Mouse (Mus musculus): Measurements from ENCODE around the gene Tbc1d10b. TPM values are rescaled to one million over a fixed set of nuclear protein-coding genes. Genes with fewer than 3 reads are reported as not detected.
"Not testable (repeated sequence)": the region's sequence is repeated elsewhere in the genome, so short reads cannot be mapped to it uniquely, and the experiment has no call there.

The Tbc1d10b gene
- polyA plus RNA-seq (2016; fragmentation: Nextera tagmentation; extraction: Ambion mirVana), result 27.3 and 29.2 TPM in 2 replicates

- peaks cover 9% of the 10 kb centered on the region for H3K27me3 ChIP-seq (ENCODE audit: poor library complexity, severe bottlenecking)
- peak within 1 kb of the TSS; percentile 95 for H3K27ac ChIP-seq
- H3K9me3 ChIP-seq, result no peaks in the 10 kb centered on the region; the same call in 1 of the 2 replicates
- H3K4me3 ChIP-seq, result peak within 1 kb of the TSS; percentile 94
- 0% methylated on average over 29 of the region's 44 CpGs for WGBS
- H3K4me1 ChIP-seq, result peaks cover 38% of the 10 kb centered on the region
- no peak for DNase-seq (ENCODE audit: extremely low spot score, low spot score)
- H3K36me3 ChIP-seq (replicated peaks), result peaks cover 24% of the 10 kb centered on the region
Observed at GRCm38 (mm10) chr7:127208295-127208552, at the start of gene Tbc1d10b. Gene Tbc1d10b (minus strand): TSS chr7:127208468.

- 91% methylated on average over 5 of the region's 5 CpGs for WGBS
- Histone ChIP-seq H3K4me3 (no peak overlapping the region), H3K36me3 (replicated peaks) (peaks cover 47% of the 10 kb centered on the region), H3K9me3 (no peaks in the 10 kb centered on the region), H3K27me3 (ENCODE audit: poor library complexity, severe bottlenecking) (no peaks in the 10 kb centered on the region), H3K4me1 (peaks cover 46% of the 10 kb centered on the region), H3K27ac (no peak overlapping the region)
- DNase-seq (ENCODE audit: extremely low spot score, low spot score), result no peak
Observed at GRCm38 (mm10) chr7:127256518-127256917, 48.2 kb upstream of the Tbc1d10b start.

GRCm38 (mm10) chr7:127255965-127256364, 47.7 kb upstream of the Tbc1d10b start:
- no peaks in the 10 kb centered on the region for H3K9me3 ChIP-seq
- no peaks in the 10 kb centered on the region for H3K27me3 ChIP-seq (ENCODE audit: poor library complexity, severe bottlenecking)
- DNase-seq (ENCODE audit: extremely low spot score, low spot score), result no peak
- peaks cover 41% of the 10 kb centered on the region for H3K4me1 ChIP-seq
- no peak overlapping the region for H3K4me3 ChIP-seq
- H3K27ac ChIP-seq, result no peak overlapping the region
- peaks cover 52% of the 10 kb centered on the region for H3K36me3 ChIP-seq (replicated peaks)
- 97% methylated on average over 2 of the region's 2 CpGs for WGBS

GRCm38 (mm10) chr7:127255008-127255407, 46.7 kb upstream of the Tbc1d10b start:
- no peaks in the 10 kb centered on the region for H3K9me3 ChIP-seq
- peaks cover 37% of the 10 kb centered on the region for H3K4me1 ChIP-seq
- H3K27me3 ChIP-seq (ENCODE audit: poor library complexity, severe bottlenecking), result no peaks in the 10 kb centered on the region
- no peak for DNase-seq (ENCODE audit: extremely low spot score, low spot score)
- peak overlapping the region; percentile 92 for H3K27ac ChIP-seq
- WGBS, result 38% methylated on average over 4 of the region's 4 CpGs
- peaks cover 58% of the 10 kb centered on the region for H3K36me3 ChIP-seq (replicated peaks)
- peak overlapping the region; percentile 59 for H3K4me3 ChIP-seq

GRCm38 (mm10) chr7:127253821-127254769, 45.8 kb upstream of the Tbc1d10b start:
- WGBS, result under 1% methylated on average over 136 of the region's 136 CpGs
- peak; percentile 90 for DNase-seq (ENCODE audit: extremely low spot score, low spot score)
- Histone ChIP-seq H3K36me3 (replicated peaks) (peaks cover 65% of the 10 kb centered on the region), H3K9me3 (no peaks in the 10 kb centered on the region), H3K27me3 (ENCODE audit: poor library complexity, severe bottlenecking) (no peaks in the 10 kb centered on the region), H3K4me1 (peaks cover 28% of the 10 kb centered on the region), H3K27ac (peak overlapping the region; percentile 92), H3K4me3 (peak overlapping the region; percentile 59)

GRCm38 (mm10) chr7:127253341-127253740, 45.1 kb upstream of the Tbc1d10b start:
- WGBS, result 79% methylated on average over 6 of the region's 6 CpGs
- no peak for DNase-seq (ENCODE audit: extremely low spot score, low spot score)
- Histone ChIP-seq H3K36me3 (replicated peaks) (peaks cover 65% of the 10 kb centered on the region), H3K9me3 (no peaks in the 10 kb centered on the region), H3K27ac (peak overlapping the region; percentile 92), H3K4me3 (peak overlapping the region; percentile 59), H3K27me3 (ENCODE audit: poor library complexity, severe bottlenecking) (no peaks in the 10 kb centered on the region), H3K4me1 (peaks cover 22% of the 10 kb centered on the region)

GRCm38 (mm10) chr7:127252414-127252813, 44.1 kb upstream of the Tbc1d10b start:
- Histone ChIP-seq H3K36me3 (replicated peaks) (peaks cover 65% of the 10 kb centered on the region), H3K27ac (no peak overlapping the region), H3K27me3 (ENCODE audit: poor library complexity, severe bottlenecking) (no peaks in the 10 kb centered on the region), H3K4me3 (no peak overlapping the region), H3K4me1 (peaks cover 22% of the 10 kb centered on the region), H3K9me3 (no peaks in the 10 kb centered on the region)
- 89% methylated on average over 2 of the region's 2 CpGs for WGBS
- no peak for DNase-seq (ENCODE audit: extremely low spot score, low spot score)

- not testable (repeated sequence) for DNase-seq (ENCODE audit: extremely low spot score, low spot score); H3K27ac ChIP-seq; H3K4me3 ChIP-seq; H3K27me3 ChIP-seq (ENCODE audit: poor library complexity, severe bottlenecking); H3K9me3 ChIP-seq
- 93% methylated on average over 8 of the region's 8 CpGs for WGBS
- H3K4me1 ChIP-seq, result peaks cover 37% of the 10 kb centered on the region
- peaks cover 65% of the 10 kb centered on the region for H3K36me3 ChIP-seq (replicated peaks)
Observed at GRCm38 (mm10) chr7:127250511-127250910, 42.2 kb upstream of the Tbc1d10b start.

GRCm38 (mm10) chr7:127244658-127245510, 36.6 kb upstream of the Tbc1d10b start:
- Histone ChIP-seq H3K9me3 (peaks cover 8% of the 10 kb centered on the region; the same call in 1 of the 2 replicates), H3K36me3 (replicated peaks) (peaks cover 56% of the 10 kb centered on the region), H3K27ac (peak overlapping the region; percentile 94), H3K27me3 (ENCODE audit: poor library complexity, severe bottlenecking) (no peaks in the 10 kb centered on the region), H3K4me3 (peak overlapping the region; percentile 80), H3K4me1 (peaks cover 35% of the 10 kb centered on the region)
- 14% methylated on average over 32 of the region's 33 CpGs for WGBS
- DNase-seq (ENCODE audit: extremely low spot score, low spot score), result no peak

- Histone ChIP-seq H3K36me3 (replicated peaks) (peaks cover 56% of the 10 kb centered on the region), H3K27me3 (ENCODE audit: poor library complexity, severe bottlenecking) (no peaks in the 10 kb centered on the region), H3K4me1 (peaks cover 35% of the 10 kb centered on the region), H3K27ac (peak within 1 kb of the TSS; percentile 94), H3K9me3 (peaks cover 8% of the 10 kb centered on the region; the same call in 1 of the 2 replicates), H3K4me3 (peak within 1 kb of the TSS; percentile 80)
- peak; percentile 92 for DNase-seq (ENCODE audit: extremely low spot score, low spot score)
- WGBS, result 1% methylated on average over 56 of the region's 56 CpGs
Observed at GRCm38 (mm10) chr7:127243870-127244657, 35.8 kb upstream of the Tbc1d10b start, which contains the start of gene Zfp771. Gene Zfp771 (plus strand): TSS chr7:127244274.

- H3K27ac ChIP-seq, result peak overlapping the region; percentile 94; the same call in 1 of the 2 replicates
- H3K27me3 ChIP-seq (ENCODE audit: poor library complexity, severe bottlenecking), result no peaks in the 10 kb centered on the region
Observed at GRCm38 (mm10) chr7:127243361-127243867, 35.1 kb upstream of the Tbc1d10b start.

GRCm38 (mm10) chr7:127234777-127235176, 26.5 kb upstream of the Tbc1d10b start:
- Histone ChIP-seq H3K4me3 (peak overlapping the region; percentile 73), H3K27ac (no peak overlapping the region), H3K4me1 (peaks cover 38% of the 10 kb centered on the region), H3K27me3 (ENCODE audit: poor library complexity, severe bottlenecking) (no peaks in the 10 kb centered on the region), H3K9me3 (peaks cover 27% of the 10 kb centered on the region), H3K36me3 (replicated peaks) (peaks cover 75% of the 10 kb centered on the region)
- no peak for DNase-seq (ENCODE audit: extremely low spot score, low spot score)
- WGBS, result 97% methylated on average over 2 of the region's 2 CpGs

More at GRCm38 (mm10) chr7:127243361-127243867, 35.1 kb upstream of the Tbc1d10b start:
- Histone ChIP-seq H3K36me3 (replicated peaks) (peaks cover 56% of the 10 kb centered on the region), H3K9me3 (peaks cover 8% of the 10 kb centered on the region; the same call in 1 of the 2 replicates), H3K4me3 (peak overlapping the region; percentile 80), H3K4me1 (peaks cover 35% of the 10 kb centered on the region)
- 48% methylated on average over 2 of the region's 2 CpGs for WGBS
- no peak for DNase-seq (ENCODE audit: extremely low spot score, low spot score)

Measured in forebrain, embryonic 10.5 days (tissue).